Mouse (Mus musculus) forebrain, embryonic 10.5 days (tissue): ENCODE measurements around the gene Prelp. TPM values are rescaled to one million over a fixed set of nuclear protein-coding genes. Genes with fewer than 3 reads are reported as not detected.

Source experiments
- DNase-seq: peaks from one replicate; pipeline ENCODE4 v3.0.0-alpha.2; 2017; ENCODE audit warnings: low spot score; ENCODE audit errors: extremely low spot score
- H3K27ac ChIP-seq: fragments of 300-500 bp; sonication (generic); 2 replicates; pipeline ENCODE4 v1.5.1; 2016; ENCODE audit warnings: mild to moderate bottlenecking
- H3K27me3 ChIP-seq: fragments of 300-500 bp; sonication (generic); 2 replicates; pipeline ENCODE4 v1.6.1; 2016; ENCODE audit warnings: mild to moderate bottlenecking; ENCODE audit not compliant: poor library complexity, severe bottlenecking
- H3K36me3 ChIP-seq: fragments of 300-500 bp; sonication (generic); replicated peaks from 2 replicates; pipeline ENCODE4 v1.6.1; 2016; ENCODE audit warnings: mild to moderate bottlenecking, moderate library complexity
- H3K4me1 ChIP-seq: fragments of 300-500 bp; sonication (generic); 2 replicates; pipeline ENCODE4 v1.6.1; 2016
- H3K4me3 ChIP-seq: fragments of 300-500 bp; sonication (generic); 2 replicates; pipeline ENCODE4 v1.5.1; 2016; ENCODE audit warnings: mild to moderate bottlenecking, moderate library complexity
- H3K9me3 ChIP-seq: fragments of 300-500 bp; sonication (generic); 2 replicates; pipeline ENCODE4 v1.6.1; 2016; ENCODE audit warnings: mild to moderate bottlenecking, moderate library complexity
- WGBS: fragments of 180-500 bp; shearing (Covaris S2); methylation state at CpG from one replicate; pipeline ENCODE4 v1.1.7; 2016; 5-methylcytosine and 5-hydroxymethylcytosine counted together
- polyA plus RNA-seq: library from polyadenylated mRNA; unstranded; fragments of >200 nt; fragmentation: Nextera tagmentation; extraction: Ambion mirVana; gene quantifications from 2 replicates; pipeline ENCODE4 v1.2.1, GENCODE M21; 2016

The Prelp gene
- polyA plus RNA-seq, 1 experiment from 2014 or later: 0.90 TPM

DNA sequence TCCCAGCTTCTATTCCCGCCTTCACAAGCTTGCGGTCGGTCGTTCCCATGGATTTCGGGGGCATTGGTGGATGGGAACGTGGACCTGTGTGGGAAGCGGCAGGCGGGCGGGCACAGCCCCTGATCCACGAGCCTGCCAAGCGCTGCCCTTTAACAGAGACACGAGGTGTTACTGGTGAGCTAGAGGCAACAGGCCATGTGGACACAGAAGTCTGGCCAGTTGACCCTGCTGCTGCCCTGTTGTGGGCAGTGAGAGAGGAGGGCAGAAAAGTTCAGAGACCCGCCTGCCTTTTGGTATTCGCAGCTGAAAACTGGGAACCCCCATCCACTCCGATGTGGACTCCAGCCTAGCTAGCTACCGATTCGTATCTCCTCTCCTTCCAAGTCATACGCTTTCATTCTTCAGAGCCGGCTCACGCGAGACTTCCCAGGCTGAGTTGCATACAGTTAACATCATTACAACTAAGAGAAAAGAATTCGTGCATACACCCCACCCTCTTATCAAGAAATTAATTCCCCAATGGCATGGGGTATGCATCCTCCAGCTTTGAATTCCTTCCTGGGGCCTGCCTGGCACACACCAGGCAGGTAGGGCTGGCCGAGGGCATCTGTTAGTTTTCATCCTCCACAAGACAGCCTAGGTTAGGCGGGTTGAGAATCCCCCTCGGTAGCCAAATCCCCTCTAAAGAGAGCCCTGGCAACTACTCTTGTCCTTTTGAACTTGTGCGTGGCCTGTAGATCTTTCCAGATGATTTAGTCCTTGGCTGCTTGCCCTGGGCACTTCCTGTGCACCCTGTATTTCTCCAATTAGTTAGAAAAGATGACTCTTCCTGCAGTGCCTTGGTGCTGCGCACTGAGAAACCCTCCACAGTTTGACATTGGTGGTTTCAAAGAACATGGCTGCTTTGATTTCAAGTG, 12.3 kb downstream of the Prelp start:
- WGBS: 18% methylated on average over 27 of the region's 27 CpGs

DNA sequence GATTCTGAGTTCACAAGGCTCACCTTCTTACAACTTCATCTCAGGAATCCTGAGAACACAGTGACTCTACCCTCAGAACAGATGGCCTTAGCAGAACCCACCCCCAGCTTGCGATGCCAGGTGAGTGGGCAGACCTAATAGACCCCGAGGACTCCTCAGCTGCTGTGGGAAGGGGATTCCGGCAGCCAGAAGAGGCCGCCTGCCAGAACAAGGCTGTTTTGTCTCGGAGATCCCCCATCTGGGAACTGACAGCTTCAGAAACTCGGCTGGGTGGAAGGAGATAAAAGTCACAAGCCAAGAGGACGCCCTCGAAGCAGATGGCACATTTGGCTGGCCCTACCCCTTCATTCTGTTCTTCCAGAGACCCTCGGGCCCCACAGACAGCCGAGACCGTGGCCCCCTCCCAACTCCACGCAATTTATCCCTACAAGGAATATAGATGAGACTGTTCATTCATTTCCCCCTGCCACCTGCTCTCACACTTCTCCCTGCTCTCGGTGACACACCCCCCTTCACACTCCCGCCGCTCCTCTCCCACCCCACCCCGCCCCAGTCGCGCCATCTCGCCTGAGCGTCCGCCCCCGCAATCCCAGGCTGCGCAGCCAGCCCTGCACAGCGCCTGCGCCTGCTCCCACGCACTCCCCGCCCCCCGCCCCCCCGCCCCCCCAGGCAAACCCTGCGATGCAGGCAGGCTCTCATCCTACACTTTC, 13.1 kb downstream of the Prelp start, which contains the start of gene Optc:
Gene Optc (minus strand): TSS at position 51 of the 710 bp plus-strand sequence.
- peak within 1 kb of the TSS; percentile 85 for H3K27ac ChIP-seq
- H3K36me3 ChIP-seq: no peaks in the 10 kb centered on the region
- H3K27me3 ChIP-seq: peaks cover 82% of the 10 kb centered on the region
- no peak for DNase-seq
- peak within 1 kb of the TSS; percentile 60 for H3K4me3 ChIP-seq
- WGBS: 5% methylated on average over 30 of the region's 30 CpGs
- H3K9me3 ChIP-seq: no peaks in the 10 kb centered on the region
- peaks cover 37% of the 10 kb centered on the region for H3K4me1 ChIP-seq

More for the DNA sequence above, 12.3 kb downstream of the Prelp start:
- Histone ChIP-seq H3K27me3 (peaks cover 78% of the 10 kb centered on the region), H3K4me1 (peaks cover 35% of the 10 kb centered on the region), H3K4me3 (peak overlapping the region; percentile 60), H3K27ac (peak overlapping the region; percentile 85), H3K36me3 (no peaks in the 10 kb centered on the region), H3K9me3 (no peaks in the 10 kb centered on the region)
- no peak for DNase-seq

DNA sequence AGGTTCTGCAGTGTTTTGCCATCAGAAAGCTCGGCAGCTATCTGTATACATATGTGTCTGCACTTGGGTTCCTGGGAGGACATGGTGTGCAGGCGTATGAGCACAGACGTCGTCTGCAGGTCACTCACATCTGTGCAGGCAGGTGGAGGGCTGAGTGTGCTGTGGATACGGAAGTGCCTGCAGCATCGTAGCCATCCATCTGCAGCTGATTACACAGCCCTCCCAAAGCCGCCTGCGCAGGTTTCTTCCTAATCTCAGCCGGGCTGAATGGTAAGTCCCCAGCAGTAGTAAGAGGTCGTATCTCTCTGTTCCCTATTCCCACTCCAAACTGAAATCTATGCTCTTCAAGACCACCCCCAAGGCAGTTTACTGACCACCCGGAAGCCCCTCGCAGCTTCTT, 14.8 kb downstream of the Prelp start:
- peak overlapping the region; percentile 29; the same call in 1 of the 2 replicates for H3K4me3 ChIP-seq
- peaks cover 82% of the 10 kb centered on the region for H3K27me3 ChIP-seq

DNA sequence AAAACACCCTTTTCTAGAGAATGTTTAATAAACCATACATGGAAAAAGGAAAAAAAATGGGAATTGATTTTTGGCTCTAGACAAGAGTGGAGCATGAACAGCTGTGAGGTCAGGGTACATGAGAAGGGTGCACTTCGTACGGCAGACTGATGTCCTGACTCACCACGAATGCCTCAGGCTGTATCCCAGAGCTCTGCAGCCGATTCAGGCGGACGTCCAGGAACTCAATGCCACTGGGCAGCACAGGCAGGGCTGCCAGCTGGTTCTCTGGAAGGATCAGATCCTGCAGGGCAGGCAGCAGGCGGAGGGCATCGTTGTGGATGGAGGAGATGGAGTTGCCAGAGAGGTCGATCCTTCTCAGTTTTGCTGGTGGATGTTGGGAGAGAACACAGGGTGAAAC, 20.4 kb downstream of the Prelp start:
- Histone ChIP-seq H3K36me3 (no peaks in the 10 kb centered on the region), H3K27ac (no peak overlapping the region), H3K4me3 (no peak overlapping the region), H3K9me3 (no peaks in the 10 kb centered on the region), H3K27me3 (peaks cover 27% of the 10 kb centered on the region), H3K4me1 (peaks cover 11% of the 10 kb centered on the region)
- WGBS: 78% methylated on average over 9 of the region's 9 CpGs
- DNase-seq: no peak

More for the DNA sequence above, 14.8 kb downstream of the Prelp start:
- H3K9me3 ChIP-seq: no peaks in the 10 kb centered on the region
- peaks cover 42% of the 10 kb centered on the region for H3K4me1 ChIP-seq
- no peak for DNase-seq
- H3K36me3 ChIP-seq: no peaks in the 10 kb centered on the region
- H3K27ac ChIP-seq: 0 out of 2 replicates have a peak overlapping the region, but pooled peaks have one; percentile 85
- 35% methylated on average over 12 of the region's 12 CpGs for WGBS

DNA sequence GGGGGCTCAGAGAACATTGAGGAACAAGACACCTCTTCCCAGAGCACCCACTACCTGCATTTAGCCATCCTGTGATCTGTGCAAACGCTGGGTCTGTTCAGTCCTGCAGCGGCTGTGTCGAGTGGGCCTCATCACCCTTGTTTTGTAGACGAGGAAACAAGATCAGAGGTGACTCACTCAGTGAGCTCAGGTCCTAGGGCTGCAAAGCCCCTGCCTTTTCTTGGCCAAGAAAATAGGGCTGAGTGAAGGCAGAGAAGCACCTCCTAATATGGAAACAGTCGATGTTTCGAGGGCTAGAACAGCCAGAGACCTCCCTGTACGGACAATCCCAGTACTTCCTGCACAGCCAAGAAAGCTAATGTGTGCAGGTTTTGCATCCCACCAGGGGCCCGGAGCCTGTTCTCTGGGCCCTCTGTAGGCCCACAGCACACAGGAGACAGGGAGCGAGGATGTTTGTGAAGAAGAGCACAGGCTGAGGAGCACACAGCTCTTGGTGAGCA, 22.1 kb downstream of the Prelp start:
- 76% methylated on average over 9 of the region's 9 CpGs for WGBS
- no peak for DNase-seq
- Histone ChIP-seq H3K27ac (no peak overlapping the region), H3K36me3 (no peaks in the 10 kb centered on the region), H3K4me1 (peaks cover 11% of the 10 kb centered on the region), H3K27me3 (peaks cover 10% of the 10 kb centered on the region), H3K4me3 (no peak overlapping the region), H3K9me3 (no peaks in the 10 kb centered on the region)

DNA sequence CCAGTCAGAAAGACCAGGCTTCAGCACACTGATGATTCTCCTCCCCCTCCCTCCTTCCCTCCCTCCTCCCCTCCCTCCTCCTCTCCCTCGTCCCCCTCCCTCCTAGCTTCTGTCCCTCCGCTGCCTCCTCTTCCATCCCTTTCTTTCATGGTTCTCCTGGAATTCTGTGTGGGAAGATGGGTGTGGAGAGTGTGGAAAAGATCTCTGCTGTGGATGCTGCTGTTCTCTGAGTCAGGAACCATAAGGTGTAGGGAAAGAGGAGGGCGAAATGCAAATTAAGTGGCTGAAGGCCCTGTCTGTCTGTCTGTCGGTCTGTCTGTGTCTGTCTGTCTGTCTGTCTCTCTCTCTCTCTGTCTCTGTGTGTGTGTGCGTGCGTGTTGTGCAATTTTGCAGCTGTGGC, 23.9 kb downstream of the Prelp start:
- Histone ChIP-seq H3K27me3 (peaks cover 5% of the 10 kb centered on the region), H3K4me1 (peaks cover 19% of the 10 kb centered on the region), H3K27ac (no peak overlapping the region), H3K4me3 (no peak overlapping the region), H3K9me3 (no peaks in the 10 kb centered on the region), H3K36me3 (no peaks in the 10 kb centered on the region)
- no peak for DNase-seq
- 78% methylated on average over 6 of the region's 6 CpGs for WGBS

DNA sequence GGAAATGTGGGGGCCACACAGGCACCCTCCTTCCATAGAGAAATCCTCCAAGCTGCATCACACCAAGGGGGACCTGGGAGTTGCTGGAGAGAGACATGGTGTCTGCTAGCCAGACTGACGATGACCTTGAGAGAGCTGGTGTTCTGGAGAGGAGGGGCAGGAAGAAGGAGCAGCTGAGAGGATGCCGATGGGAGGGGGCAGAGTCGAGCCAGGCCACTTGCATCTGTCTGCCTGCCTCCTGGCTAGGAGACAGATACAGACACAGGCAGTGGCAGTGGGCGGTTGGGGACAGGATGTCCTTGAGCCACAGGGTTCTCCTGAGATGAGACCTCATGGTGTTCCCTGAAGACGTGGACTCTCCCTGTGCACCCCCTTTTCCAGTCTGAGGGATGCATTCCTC, 29.7 kb downstream of the Prelp start:
- peaks cover 60% of the 10 kb centered on the region for H3K27me3 ChIP-seq
- H3K4me1 ChIP-seq: peaks cover 77% of the 10 kb centered on the region
- peak overlapping the region; percentile 48; the same call in 1 of the 2 replicates for H3K27ac ChIP-seq
- WGBS: 32% methylated on average over 5 of the region's 5 CpGs
- DNase-seq: no peak
- no peaks in the 10 kb centered on the region for H3K9me3 ChIP-seq
- no peaks in the 10 kb centered on the region for H3K36me3 ChIP-seq
- no peak overlapping the region for H3K4me3 ChIP-seq

DNA sequence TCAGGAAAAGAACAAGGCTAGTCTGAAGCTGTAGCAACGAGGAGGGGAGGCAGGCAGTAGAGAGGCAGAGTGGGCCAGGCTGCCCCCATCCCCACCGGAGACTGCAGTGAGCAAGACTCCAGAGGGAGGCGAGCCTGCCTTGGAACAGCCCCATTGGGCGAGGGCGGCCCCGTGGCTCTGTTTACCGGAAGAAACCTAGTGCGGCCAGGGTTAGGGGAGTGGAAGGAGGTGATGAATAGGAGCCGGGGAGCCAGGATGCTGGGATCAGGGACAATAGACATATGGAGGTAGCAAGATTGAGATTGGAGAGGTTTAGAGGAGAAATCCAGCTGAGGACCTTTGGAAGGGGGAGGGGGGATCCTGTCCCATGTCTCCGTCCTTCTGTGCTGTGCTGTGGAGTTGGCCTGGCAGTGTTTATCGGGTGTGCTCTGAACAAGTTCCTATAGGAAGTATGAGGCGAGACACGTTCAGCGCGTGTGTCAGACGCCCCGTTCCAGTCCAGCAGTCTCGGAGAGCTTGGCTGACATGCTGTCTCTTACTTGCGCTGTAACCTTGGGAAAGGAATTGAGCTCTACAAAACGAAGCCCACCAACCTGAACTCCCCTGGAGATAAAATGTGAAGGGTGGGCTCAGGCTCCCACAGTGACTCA, 31.1 kb downstream of the Prelp start:
- Histone ChIP-seq H3K4me1 (peaks cover 76% of the 10 kb centered on the region), H3K4me3 (peak overlapping the region; percentile 37), H3K9me3 (no peaks in the 10 kb centered on the region), H3K36me3 (no peaks in the 10 kb centered on the region), H3K27me3 (peaks cover 68% of the 10 kb centered on the region), H3K27ac (peak overlapping the region; percentile 72)
- WGBS: 12% methylated on average over 20 of the region's 20 CpGs
- peak; percentile 55 for DNase-seq

DNA sequence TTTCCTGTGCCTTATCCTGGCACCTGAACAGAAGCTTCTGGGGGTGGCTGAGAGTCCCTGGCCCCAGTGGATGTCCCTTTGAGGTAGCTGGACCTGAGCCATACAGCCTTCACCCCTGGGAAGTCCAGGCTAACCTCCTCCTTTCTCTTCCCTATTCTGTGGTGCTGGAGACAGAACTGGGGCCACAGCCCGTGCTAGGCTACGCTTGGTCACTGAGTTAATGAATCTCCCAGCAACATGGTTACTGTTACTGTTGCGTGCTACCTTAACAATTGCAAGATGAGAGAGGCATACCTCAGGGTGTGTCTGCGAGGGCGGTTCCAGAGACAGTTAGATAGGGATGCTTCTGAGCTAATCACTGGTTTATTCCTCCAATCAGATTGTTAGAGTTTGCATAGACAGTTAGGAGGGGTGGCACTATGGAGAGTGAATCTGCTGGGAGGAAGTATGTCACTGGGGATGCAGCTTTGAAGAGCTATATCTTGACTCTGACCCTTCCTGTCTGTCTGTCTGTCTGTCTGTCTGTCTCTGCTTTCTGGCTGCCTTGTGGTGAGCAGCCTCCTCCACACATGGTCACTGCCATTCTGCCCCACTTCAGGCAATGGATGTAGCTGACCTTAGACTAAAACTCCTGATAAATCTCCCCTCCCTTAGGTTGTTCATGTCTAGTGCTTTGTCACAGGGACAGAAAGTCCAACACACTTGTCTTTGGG, 33.5 kb downstream of the Prelp start:
- Histone ChIP-seq H3K9me3 (no peaks in the 10 kb centered on the region), H3K4me1 (peaks cover 71% of the 10 kb centered on the region), H3K27ac (peak overlapping the region; percentile 66), H3K36me3 (no peaks in the 10 kb centered on the region), H3K4me3 (no peak overlapping the region), H3K27me3 (peaks cover 74% of the 10 kb centered on the region)
- DNase-seq: no peak
- WGBS: 68% methylated on average over 5 of the region's 5 CpGs

DNA sequence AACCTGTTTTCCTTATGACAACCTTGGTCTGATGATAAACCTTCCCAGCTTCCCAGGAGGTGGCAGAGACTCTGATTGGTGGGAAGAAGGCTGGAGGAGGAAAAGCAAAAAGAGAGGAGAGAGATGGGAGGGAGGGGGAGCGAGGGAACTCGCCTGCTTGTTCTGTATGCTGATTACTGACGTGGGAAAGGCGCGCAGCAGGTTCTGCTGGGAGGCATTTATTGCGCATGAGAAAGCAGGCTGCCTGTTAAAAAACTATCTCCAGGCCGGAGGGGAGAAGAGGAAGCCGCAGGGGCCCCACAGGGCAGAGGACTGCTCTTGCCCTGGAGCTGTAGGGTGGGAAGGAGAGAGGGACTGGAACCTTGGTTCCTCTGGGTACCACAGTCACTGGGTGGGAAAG, 34.2 kb downstream of the Prelp start:
- H3K9me3 ChIP-seq: no peaks in the 10 kb centered on the region
- peak overlapping the region; percentile 24; the same call in 1 of the 2 replicates for H3K4me3 ChIP-seq
- H3K4me1 ChIP-seq: peaks cover 71% of the 10 kb centered on the region
- peak overlapping the region; percentile 66 for H3K27ac ChIP-seq
- 5% methylated on average over 8 of the region's 8 CpGs for WGBS
- no peak for DNase-seq
- no peaks in the 10 kb centered on the region for H3K36me3 ChIP-seq
- H3K27me3 ChIP-seq: peaks cover 68% of the 10 kb centered on the region

DNA sequence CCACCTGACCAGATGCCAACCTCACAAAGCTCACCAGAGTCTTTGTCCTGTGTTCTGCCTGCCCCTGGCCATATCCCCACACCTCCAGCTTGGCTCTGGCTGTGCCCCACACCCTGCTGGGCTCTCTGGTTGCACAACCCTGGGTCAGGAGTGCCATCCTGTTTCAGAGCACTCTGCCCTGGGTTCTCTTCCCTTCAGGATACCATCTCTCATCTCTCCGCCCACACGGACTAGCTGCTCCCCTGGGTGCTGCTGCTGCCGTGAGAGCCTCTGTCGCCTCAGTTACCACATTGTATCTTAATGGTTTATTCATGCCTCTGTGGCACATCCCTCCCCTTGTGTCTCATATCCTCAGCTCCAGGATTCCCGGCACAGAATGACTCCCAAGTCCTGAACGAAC, 34.8 kb downstream of the Prelp start:
- WGBS: 39% methylated on average over 6 of the region's 6 CpGs

DNA sequence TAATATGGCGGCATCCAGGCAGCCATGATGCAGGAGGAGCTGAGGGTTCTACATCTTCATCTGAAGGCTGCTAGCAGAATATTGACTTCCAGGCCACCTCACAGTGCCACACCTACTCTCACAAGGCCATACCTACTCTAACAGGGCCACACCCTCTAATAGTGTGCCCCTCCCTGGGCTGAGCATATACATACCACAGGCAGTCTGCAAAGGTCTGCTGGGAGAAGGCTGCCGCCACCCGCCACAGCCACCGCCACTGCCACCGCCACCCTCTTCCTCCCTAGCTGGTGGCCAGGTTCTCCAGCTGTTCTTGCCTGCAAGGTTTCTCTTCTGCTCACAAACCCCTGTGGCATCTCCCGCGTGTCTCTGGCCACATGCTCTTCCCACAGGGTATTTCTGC, 35.4 kb downstream of the Prelp start:
- Histone ChIP-seq H3K27ac (peak overlapping the region; percentile 35; the same call in 1 of the 2 replicates), H3K4me1 (peaks cover 71% of the 10 kb centered on the region), H3K4me3 (no peak overlapping the region), H3K27me3 (peaks cover 56% of the 10 kb centered on the region), H3K36me3 (no peaks in the 10 kb centered on the region), H3K9me3 (no peaks in the 10 kb centered on the region)
- DNase-seq: no peak
- 95% methylated on average over 7 of the region's 7 CpGs for WGBS

More for the DNA sequence above, 34.8 kb downstream of the Prelp start:
- Histone ChIP-seq H3K9me3 (no peaks in the 10 kb centered on the region), H3K27me3 (peaks cover 62% of the 10 kb centered on the region), H3K27ac (peak overlapping the region; percentile 66; the same call in 1 of the 2 replicates), H3K4me3 (no peak overlapping the region), H3K4me1 (peaks cover 71% of the 10 kb centered on the region), H3K36me3 (no peaks in the 10 kb centered on the region)
- DNase-seq: no peak
